Comparison of ENCODE assay signal across 8 mouse cellular contexts in the genomic region with DNA sequence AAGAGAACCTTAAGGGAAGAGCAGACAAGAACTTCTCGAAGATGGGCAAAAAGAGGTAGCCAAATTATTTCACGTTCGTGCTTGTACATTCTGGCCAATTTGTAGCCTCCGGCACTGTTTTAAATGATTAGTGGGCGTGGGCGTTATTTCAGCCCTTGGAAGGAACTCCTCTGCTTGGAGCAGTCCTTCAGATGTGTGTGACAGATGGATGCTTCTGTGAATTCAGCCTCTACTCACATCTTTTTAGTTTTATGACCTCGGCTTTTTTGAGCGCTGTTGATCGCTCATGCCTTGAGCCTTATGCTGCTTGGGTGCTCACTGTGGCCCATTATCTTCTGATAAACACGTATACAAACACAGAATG. TPM values are rescaled to one million over a fixed set of nuclear protein-coding genes. Genes with fewer than 3 reads are reported as not detected.
DNase-seq lines count a peak whose midpoint lies in the region; ATAC-seq lines count a peak whose summit lies in the region.

No protein-coding gene starts in this region.

- peak overlapping the region; percentile 94 for H3K4me2 ChIP-seq in heart, embryonic 15.5 days
- peak overlapping the region; percentile 97 for H3K4me2 ChIP-seq in hindbrain, embryonic 15.5 days
- peak overlapping the region; percentile 99 for H3K4me2 ChIP-seq in midbrain, embryonic 13.5 days (replicated peaks)

- H3K9ac ChIP-seq in heart, embryonic 15.5 days = peak overlapping the region; percentile 55; the same call in 1 of the 2 replicates
- peak overlapping the region; percentile 44; the same call in 1 of the 2 replicates for H3K9ac ChIP-seq in hindbrain, embryonic 15.5 days
- H3K9ac ChIP-seq in midbrain, embryonic 13.5 days (replicated peaks) = peak overlapping the region; percentile 71; the same call in 1 of the 2 replicates

- H3K4me3 ChIP-seq in heart, embryonic 15.5 days = peak overlapping the region; percentile 58
- H3K4me3 ChIP-seq in brown adipose tissue, adult 24 weeks (ENCODE audit: insufficient read depth, low read depth, low read length) = peak overlapping the region; percentile 70
- H3K4me3 ChIP-seq in hindbrain, embryonic 15.5 days = peak overlapping the region; percentile 55
- peak overlapping the region; percentile 60 for H3K4me3 ChIP-seq in midbrain, embryonic 13.5 days (replicated peaks)

- no peak for ATAC-seq in heart, embryonic 15.5 days (replicated peaks; ENCODE audit: insufficient number of reproducible peaks, insufficient read depth, low FRiP score, low read depth)
- no peak for ATAC-seq in hindbrain, embryonic 15.5 days (ENCODE audit: low FRiP score, low read depth)
- peak; percentile 37; the same call in 1 of the 2 replicates for ATAC-seq in midbrain, embryonic 13.5 days

- no peaks in the 10 kb centered on the region for H3K36me3 ChIP-seq in heart, embryonic 15.5 days
- no peaks in the 10 kb centered on the region for H3K36me3 ChIP-seq in hindbrain, embryonic 15.5 days
- no peaks in the 10 kb centered on the region for H3K36me3 ChIP-seq in midbrain, embryonic 13.5 days

- H3K9me3 ChIP-seq in heart, embryonic 15.5 days (replicated peaks) = no peaks in the 10 kb centered on the region
- no peaks in the 10 kb centered on the region for H3K9me3 ChIP-seq in hindbrain, embryonic 15.5 days
- no peaks in the 10 kb centered on the region for H3K9me3 ChIP-seq in midbrain, embryonic 13.5 days

- no peak for DNase-seq in heart, adult 11 months
- no peak for DNase-seq in Muller cell, postnatal 12 days (ENCODE audit: inconsistent ontology term)
- DNase-seq in urinary bladder, adult 2 months (ENCODE audit: low spot score) = no peak
- no peak for DNase-seq in urinary bladder, adult 18-20 months (ENCODE audit: low spot score in 2 of 2)

- peaks cover 6% of the 10 kb centered on the region; the same call in 1 of the 2 replicates for H3K4me1 ChIP-seq in heart, embryonic 15.5 days (replicated peaks)
- no peaks in the 10 kb centered on the region for H3K4me1 ChIP-seq in brown adipose tissue, adult 24 weeks (ENCODE audit: control insufficient read depth, insufficient read depth, insufficient read length, low read length)
- 0 out of 2 replicates have a peak, but pooled peaks cover 3% of the 10 kb centered on the region for H3K4me1 ChIP-seq in hindbrain, embryonic 15.5 days (replicated peaks)
- H3K4me1 ChIP-seq in midbrain, embryonic 13.5 days (replicated peaks) = peaks cover 6% of the 10 kb centered on the region; the same call in 1 of the 2 replicates

- no peaks in the 10 kb centered on the region for H3K27me3 ChIP-seq in heart, embryonic 15.5 days
- H3K27me3 ChIP-seq in hindbrain, embryonic 15.5 days = peaks cover 5% of the 10 kb centered on the region; the same call in 1 of the 2 replicates
- no peaks in the 10 kb centered on the region for H3K27me3 ChIP-seq in midbrain, embryonic 13.5 days

- 28% methylated on average over 10 of the region's 10 CpGs for WGBS in heart, embryonic 15.5 days
- 27% methylated on average over 10 of the region's 10 CpGs for WGBS in hindbrain, embryonic 15.5 days
- 30% methylated on average over 10 of the region's 10 CpGs for WGBS in midbrain, embryonic 13.5 days

- no peak overlapping the region for H3K27ac ChIP-seq in heart, embryonic 15.5 days
- H3K27ac ChIP-seq in brown adipose tissue, adult 24 weeks (replicated peaks; ENCODE audit: low read depth, low read length) = 0 out of 2 replicates have a peak overlapping the region, but pooled peaks have one; percentile 39
- no peak overlapping the region for H3K27ac ChIP-seq in hindbrain, embryonic 15.5 days (replicated peaks)
- no peak overlapping the region for H3K27ac ChIP-seq in midbrain, embryonic 13.5 days

RNA-seq across cellular contexts. Expression of a gene that starts 0.8 kb away (rescaled TPM):
- polyA plus RNA-seq in heart, embryonic 15.5 days (2015; fragmentation: Nextera tagmentation; extraction: Ambion mirVana) = 1.5 and 1.8 TPM in 2 replicates
- 7.9 and 9.2 TPM in 2 replicates for polyA plus RNA-seq in brown adipose tissue, adult 24 weeks (2012; ENCODE audit: insufficient read depth, insufficient read length, missing spikeins)
- 0.63 and 0.83 TPM in 2 replicates for polyA plus RNA-seq in hindbrain, embryonic 15.5 days (2015; fragmentation: Nextera tagmentation; extraction: Ambion mirVana)
- polyA plus RNA-seq in midbrain, embryonic 13.5 days (2015; fragmentation: Nextera tagmentation; extraction: Ambion mirVana) = 0.61 and 0.86 TPM in 2 replicates
- polyA plus RNA-seq in urinary bladder, adult 2 months (2012; rRNA removed) = 3.9 and 4.8 TPM in 2 replicates
